Mouse (Mus musculus): ENCODE data around the gene Hist1h2ap. TPM values are rescaled to one million over a fixed set of nuclear protein-coding genes. Genes with fewer than 3 reads are reported as not detected.
"Not testable (repeated sequence)": the region's sequence is repeated elsewhere in the genome, so short reads cannot be mapped to it uniquely, and the experiment has no call there.

The Hist1h2ap gene
- polyA plus RNA-seq, 1 experiment: 2,018 TPM

GRCm38 (mm10) chr13:21830344-21830743 is 3.0 kb downstream of the Hist1h2ap start:
- H3K27me3 ChIP-seq (ENCODE audit: control insufficient read depth, insufficient read depth, insufficient read length): no peaks in the 10 kb centered on the region
- peaks cover 6% of the 10 kb centered on the region for H3K36me3 ChIP-seq (ENCODE audit: control insufficient read depth, insufficient read depth)
- TF ChIP-seq USF1 (IDR thresholded peaks at IDR 0.05; ENCODE audit: low read depth): no peak
- TF ChIP-seq CEBPB (IDR thresholded peaks at IDR 0.05; ENCODE audit: low read depth): no peak
- TF ChIP-seq CTCF (IDR thresholded peaks at IDR 0.05; ENCODE audit: control insufficient read depth, insufficient read depth, insufficient read length): no peak
- TF ChIP-seq FOSL1 (IDR thresholded peaks at IDR 0.05; ENCODE audit: insufficient read depth, low read length, poor library complexity, severe bottlenecking): no peak
- no peak for TF ChIP-seq MYOG (IDR thresholded peaks at IDR 0.05; ENCODE audit: control insufficient read depth, extremely low read depth, insufficient read length)
- TF ChIP-seq MAX (IDR thresholded peaks at IDR 0.05): no peak
- no peak for TF ChIP-seq MYOD1 (IDR thresholded peaks at IDR 0.05; ENCODE audit: control insufficient read depth, insufficient read length, low read depth)
- H3K79me3 ChIP-seq (ENCODE audit: low read depth): no peaks in the 10 kb centered on the region
- no peaks in the 10 kb centered on the region for H3K79me2 ChIP-seq (ENCODE audit: control insufficient read depth, insufficient read depth)
- H3K4me3 ChIP-seq (ENCODE audit: insufficient read depth, poor library complexity, severe bottlenecking): no peak overlapping the region
- H3ac ChIP-seq (ENCODE audit: control insufficient read depth, insufficient read length, low read depth): peak overlapping the region; percentile 12

- Histone ChIP-seq H3K4me3 (ENCODE audit: insufficient read depth, poor library complexity, severe bottlenecking) (no peak overlapping the region), H3K79me3 (ENCODE audit: low read depth) (no peaks in the 10 kb centered on the region), H3ac (ENCODE audit: control insufficient read depth, insufficient read length, low read depth) (no peak overlapping the region), H3K79me2 (ENCODE audit: control insufficient read depth, insufficient read depth) (no peaks in the 10 kb centered on the region), H3K36me3 (ENCODE audit: control insufficient read depth, insufficient read depth) (peaks cover 6% of the 10 kb centered on the region), H3K27me3 (ENCODE audit: control insufficient read depth, insufficient read depth, insufficient read length) (no peaks in the 10 kb centered on the region)
- TF ChIP-seq MYOG (IDR thresholded peaks at IDR 0.05; ENCODE audit: control insufficient read depth, extremely low read depth, insufficient read length): no peak
Observed at GRCm38 (mm10) chr13:21828511-21828910, 4.8 kb downstream of the Hist1h2ap start.

GRCm38 (mm10) chr13:21820082-21820890 is 13.0 kb downstream of the Hist1h2ap start:
- not testable (repeated sequence) for H3K4me3 ChIP-seq (ENCODE audit: insufficient read depth, poor library complexity, severe bottlenecking); H3K79me3 ChIP-seq (ENCODE audit: low read depth); H3K36me3 ChIP-seq (ENCODE audit: control insufficient read depth, insufficient read depth); H3K27me3 ChIP-seq (ENCODE audit: control insufficient read depth, insufficient read depth, insufficient read length); H3K79me2 ChIP-seq (ENCODE audit: control insufficient read depth, insufficient read depth); H3ac ChIP-seq (ENCODE audit: control insufficient read depth, insufficient read length, low read depth)

GRCm38 (mm10) chr13:21812092-21812491 is 21.2 kb downstream of the Hist1h2ap start:
- H3K36me3 ChIP-seq (ENCODE audit: control insufficient read depth, insufficient read depth); H3K4me3 ChIP-seq (ENCODE audit: insufficient read depth, poor library complexity, severe bottlenecking); H3K79me3 ChIP-seq (ENCODE audit: low read depth); H3ac ChIP-seq (ENCODE audit: control insufficient read depth, insufficient read length, low read depth); H3K79me2 ChIP-seq (ENCODE audit: control insufficient read depth, insufficient read depth); H3K27me3 ChIP-seq (ENCODE audit: control insufficient read depth, insufficient read depth, insufficient read length): not testable (repeated sequence)
- peak; percentile 14 for TF ChIP-seq USF1 (IDR thresholded peaks at IDR 0.05; ENCODE audit: low read depth)

- not testable (repeated sequence) for H3ac ChIP-seq (ENCODE audit: control insufficient read depth, insufficient read length, low read depth); H3K79me3 ChIP-seq (ENCODE audit: low read depth); H3K79me2 ChIP-seq (ENCODE audit: control insufficient read depth, insufficient read depth); H3K4me3 ChIP-seq (ENCODE audit: insufficient read depth, poor library complexity, severe bottlenecking); H3K27me3 ChIP-seq (ENCODE audit: control insufficient read depth, insufficient read depth, insufficient read length); H3K36me3 ChIP-seq (ENCODE audit: control insufficient read depth, insufficient read depth)
Observed at GRCm38 (mm10) chr13:21811539-21811938, 21.8 kb downstream of the Hist1h2ap start, which contains the start of gene Hist1h4m. Hist1h4m (plus strand) TSS chr13:21811746.

GRCm38 (mm10) chr13:21811074-21811473 is 22.2 kb downstream of the Hist1h2ap start:
- not testable (repeated sequence) for H3ac ChIP-seq (ENCODE audit: control insufficient read depth, insufficient read length, low read depth); H3K4me3 ChIP-seq (ENCODE audit: insufficient read depth, poor library complexity, severe bottlenecking); H3K36me3 ChIP-seq (ENCODE audit: control insufficient read depth, insufficient read depth); H3K79me3 ChIP-seq (ENCODE audit: low read depth); H3K79me2 ChIP-seq (ENCODE audit: control insufficient read depth, insufficient read depth); H3K27me3 ChIP-seq (ENCODE audit: control insufficient read depth, insufficient read depth, insufficient read length)

- not testable (repeated sequence) for H3K36me3 ChIP-seq (ENCODE audit: control insufficient read depth, insufficient read depth); H3ac ChIP-seq (ENCODE audit: control insufficient read depth, insufficient read length, low read depth); H3K79me3 ChIP-seq (ENCODE audit: low read depth); H3K79me2 ChIP-seq (ENCODE audit: control insufficient read depth, insufficient read depth); H3K4me3 ChIP-seq (ENCODE audit: insufficient read depth, poor library complexity, severe bottlenecking); H3K27me3 ChIP-seq (ENCODE audit: control insufficient read depth, insufficient read depth, insufficient read length)
Observed at GRCm38 (mm10) chr13:21810073-21810472, 23.2 kb downstream of the Hist1h2ap start, which contains the start of the genes Hist1h2bq and Hist1h2ao. Hist1h2bq (minus strand) TSS chr13:21810197. Hist1h2ao (plus strand) TSS chr13:21810465.

- H3K4me3 ChIP-seq (ENCODE audit: insufficient read depth, poor library complexity, severe bottlenecking); H3ac ChIP-seq (ENCODE audit: control insufficient read depth, insufficient read length, low read depth); H3K79me3 ChIP-seq (ENCODE audit: low read depth); H3K79me2 ChIP-seq (ENCODE audit: control insufficient read depth, insufficient read depth); H3K36me3 ChIP-seq (ENCODE audit: control insufficient read depth, insufficient read depth); H3K27me3 ChIP-seq (ENCODE audit: control insufficient read depth, insufficient read depth, insufficient read length): not testable (repeated sequence)
Observed at GRCm38 (mm10) chr13:21803058-21803457, 30.2 kb downstream of the Hist1h2ap start.

GRCm38 (mm10) chr13:21797163-21797562 is 36.1 kb downstream of the Hist1h2ap start:
- H3ac ChIP-seq (ENCODE audit: control insufficient read depth, insufficient read length, low read depth); H3K27me3 ChIP-seq (ENCODE audit: control insufficient read depth, insufficient read depth, insufficient read length); H3K36me3 ChIP-seq (ENCODE audit: control insufficient read depth, insufficient read depth); H3K79me2 ChIP-seq (ENCODE audit: control insufficient read depth, insufficient read depth); H3K79me3 ChIP-seq (ENCODE audit: low read depth); H3K4me3 ChIP-seq (ENCODE audit: insufficient read depth, poor library complexity, severe bottlenecking): not testable (repeated sequence)

All from C2C12 (cell line).